In the genomic region with DNA sequence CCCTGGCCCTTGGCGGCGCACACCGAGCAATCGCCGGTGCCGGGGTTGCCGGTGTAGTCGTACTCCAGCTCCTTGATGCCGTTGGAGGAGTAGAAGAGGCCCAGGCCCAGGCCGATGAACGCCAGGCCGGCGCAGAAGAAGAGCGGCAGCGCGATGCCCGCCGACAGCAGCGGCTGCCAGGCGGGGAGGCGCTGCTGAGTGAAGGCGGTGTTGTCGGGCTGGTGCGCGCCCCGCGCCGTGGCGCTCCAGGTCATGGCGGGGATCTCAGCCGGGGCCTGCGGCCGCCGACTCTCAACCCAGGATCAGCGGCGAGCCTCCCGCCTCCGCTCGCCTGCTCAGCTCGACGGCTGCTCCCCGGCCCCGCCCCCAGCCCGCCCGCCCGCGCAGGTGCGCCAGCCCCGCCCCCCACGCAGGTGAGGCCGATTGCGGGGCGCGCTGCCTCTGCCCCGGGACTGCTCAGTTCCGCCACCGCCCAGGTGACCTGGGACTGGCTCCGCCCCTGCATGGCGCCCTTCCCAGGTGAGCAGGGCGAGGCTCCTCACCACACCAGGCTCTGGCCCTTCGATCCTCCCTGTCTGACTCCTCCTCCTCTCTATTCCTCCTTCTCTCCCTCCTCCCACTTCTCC, we compare ENCODE assay signal across 9 mouse cellular contexts. TPM values are rescaled to one million over a fixed set of nuclear protein-coding genes. Genes with fewer than 3 reads are reported as not detected.
DNase-seq lines count a peak whose midpoint lies in the region; ATAC-seq lines count a peak whose summit lies in the region.
"Had no signal": no experiment of that assay in that cellular context is flagged by ENCODE, and none has a peak within 500 bp of the region (broad histone marks: within the 10 kb centered on the region; RNA-seq: fewer than 3 reads in every experiment).

A gene (minus strand): TSS at position 307 of the 626 bp plus-strand sequence.

- no peak within 1 kb of the TSS for H3K27ac ChIP-seq in heart, embryonic 13.5 days (replicated peaks)
- H3K27ac ChIP-seq in forebrain, embryonic 10.5 days = peak within 1 kb of the TSS; percentile 35; the same call in 1 of the 2 replicates
- H3K27ac ChIP-seq in kidney, embryonic 14.5 days (ENCODE audit: low read depth, low read length) = peak within 1 kb of the TSS; percentile 17; the same call in 1 of the 2 replicates

- 2% methylated on average over 61 of the region's 61 CpGs for whole genome bisulfite sequencing in heart, embryonic 13.5 days
- 3% methylated on average over 60 of the region's 61 CpGs for WGBS in forebrain, embryonic 10.5 days
- 2% methylated on average over 39 of the region's 61 CpGs for WGBS in kidney, embryonic 14.5 days

- H3K4me2 ChIP-seq in heart, embryonic 13.5 days = peak within 1 kb of the TSS; percentile 87
- peak within 1 kb of the TSS; percentile 61 for H3K4me2 ChIP-seq in kidney, embryonic 14.5 days (replicated peaks; ENCODE audit: low read depth, low read length)

- H3K4me1 ChIP-seq in heart, embryonic 13.5 days = peaks cover 17% of the 10 kb centered on the region
- H3K4me1 ChIP-seq in forebrain, embryonic 10.5 days = peaks cover 34% of the 10 kb centered on the region
- H3K4me1 ChIP-seq in kidney, embryonic 14.5 days (ENCODE audit: control insufficient read depth, insufficient read depth, low read length) = no peaks in the 10 kb centered on the region

- H3K27me3 ChIP-seq in heart, embryonic 13.5 days (replicated peaks) = peaks cover 95% of the 10 kb centered on the region
- H3K27me3 ChIP-seq in forebrain, embryonic 10.5 days (ENCODE audit: poor library complexity, severe bottlenecking) = peaks cover 100% of the 10 kb centered on the region
- H3K27me3 ChIP-seq in kidney, embryonic 14.5 days (ENCODE audit: control insufficient read depth, insufficient read depth, low read length) = peaks cover 69% of the 10 kb centered on the region
- H3K27me3 ChIP-seq: Patski had no signal

- ATAC-seq in heart, embryonic 13.5 days (ENCODE audit: extremely low read depth, insufficient number of reproducible peaks, low FRiP score, low TSS enrichment) = no peak
- peak; percentile 74 for ATAC-seq in kidney, embryonic 14.5 days (ENCODE audit: low FRiP score, low TSS enrichment)
- ATAC-seq: Patski had no signal

- DNase-seq in heart, adult 8-10 months (ENCODE audit: low spot score) = no peak
- DNase-seq in forebrain, embryonic 10.5 days (ENCODE audit: extremely low spot score, low spot score) = no peak
- DNase-seq in lung, postnatal 14 days = peak; percentile 72
- DNase-seq in testis, postnatal 10 days (ENCODE audit: low spot score) = peak; percentile 51
- DNase-seq in gastrocnemius, adult 8-10 months (ENCODE audit: low spot score in 2 of 2) = no peak
- DNase-seq in cerebellum, adult 11 months = no peak

- H3K4me3 ChIP-seq in heart, embryonic 13.5 days = peak within 1 kb of the TSS; percentile 57
- peak within 1 kb of the TSS; percentile 53 for H3K4me3 ChIP-seq in forebrain, embryonic 10.5 days
- peak within 1 kb of the TSS; percentile 47 for H3K4me3 ChIP-seq in kidney, embryonic 14.5 days (ENCODE audit: low read length)

- no peaks in the 10 kb centered on the region for H3K9me3 ChIP-seq in heart, embryonic 13.5 days
- H3K9me3 ChIP-seq in forebrain, embryonic 10.5 days = no peaks in the 10 kb centered on the region
- no peaks in the 10 kb centered on the region for H3K9me3 ChIP-seq in kidney, embryonic 14.5 days (ENCODE audit: control insufficient read depth, low read length)

- no peaks in the 10 kb centered on the region for H3K36me3 ChIP-seq in heart, embryonic 13.5 days
- no peaks in the 10 kb centered on the region for H3K36me3 ChIP-seq in forebrain, embryonic 10.5 days (replicated peaks)
- H3K36me3 ChIP-seq in kidney, embryonic 14.5 days (ENCODE audit: control insufficient read depth, insufficient read depth, low read length) = no peaks in the 10 kb centered on the region

- H3K9ac ChIP-seq in heart, embryonic 13.5 days = peak within 1 kb of the TSS; percentile 72
- H3K9ac ChIP-seq in kidney, embryonic 14.5 days (ENCODE audit: low read depth, low read length) = peak within 1 kb of the TSS; percentile 47

RNA-seq across cellular contexts. Expression of the gene that starts here (rescaled TPM):
- polyA plus RNA-seq in heart, embryonic 13.5 days (2015; fragmentation: Nextera tagmentation; extraction: Ambion mirVana) = 0.32 and 0.56 TPM in 2 replicates
- total RNA-seq in heart, adult 8-10 months (2022) = under 1 TPM; 0.27 to 0.53 (median 0.42) TPM
- 3.8 and 5.0 TPM in 2 replicates for polyA plus RNA-seq in forebrain, embryonic 10.5 days (2016; fragmentation: Nextera tagmentation; extraction: Ambion mirVana)
- 5.8 and 9.6 TPM in 2 replicates for polyA plus RNA-seq in kidney, embryonic 14.5 days (2014; fragmentation: Nextera tagmentation; extraction: Ambion mirVana)
- total RNA-seq in gastrocnemius, adult 8-10 months (2022) = under 1 TPM; 0.24 to 0.52 (median 0.36) TPM
- polyA plus RNA-seq: Patski had no signal

Comparison
In these comparisons a context has a peak if more than half of its experiments do, and no peak if none do; other contexts are left out.
1. DNase-seq: peak in lung, postnatal 14 days (single experiment) and testis, postnatal 10 days (single experiment); none in heart, adult 8-10 months (single experiment), forebrain, embryonic 10.5 days (single experiment), gastrocnemius, adult 8-10 months (0 of 2) and cerebellum, adult 11 months (single experiment).
2. Peak in every context shown above with its lines, with median percentiles within 50 percentile points of each other: H3K4me3 ChIP-seq.